Mouse (Mus musculus): ENCODE measurements around the gene Asic4. TPM values are rescaled to one million over a fixed set of nuclear protein-coding genes. Genes with fewer than 3 reads are reported as not detected.

Asic4 gene
- total RNA-seq, 2 experiments from 2014 or later = 5.5 to 7.1 TPM

DNA sequence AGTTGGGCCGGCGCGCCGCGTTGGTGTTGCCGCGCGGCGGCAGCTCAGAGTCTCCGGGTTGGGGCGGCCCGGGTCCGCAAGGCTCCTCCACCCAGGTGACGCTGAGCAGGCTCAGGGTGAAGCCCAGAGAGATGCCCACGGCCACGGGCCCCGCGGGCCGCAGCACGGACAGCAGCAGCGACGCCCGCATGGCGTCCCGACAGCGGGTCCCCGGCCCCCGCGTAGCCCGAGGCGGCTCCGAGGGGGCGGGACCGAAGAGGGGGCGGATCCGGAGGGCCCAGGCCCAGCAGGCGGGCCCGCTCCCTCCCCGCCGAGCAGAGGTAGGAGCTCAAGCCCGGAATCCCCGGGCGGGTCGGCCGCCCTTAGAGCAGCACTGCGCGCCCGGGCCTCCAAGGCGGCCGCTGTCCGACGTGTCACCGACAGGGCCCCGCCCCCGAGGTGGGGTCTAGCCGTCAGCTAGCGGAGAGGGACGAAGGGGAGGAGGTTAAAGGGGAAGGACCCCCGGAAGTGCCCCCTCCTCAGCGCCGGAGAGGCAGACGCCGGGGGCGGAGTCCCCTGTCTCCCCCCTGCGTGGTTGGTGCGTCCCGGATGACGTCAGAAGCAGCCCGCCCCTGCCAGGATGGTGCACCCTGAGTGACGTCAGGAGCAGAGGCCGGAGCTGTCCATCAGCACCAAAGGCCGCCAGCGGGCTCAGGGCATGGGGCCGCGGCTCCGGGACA is 28.8 kb downstream of the Asic4 start, which contains the start of the genes Chpf and Tmem198:
Gene Chpf, minus strand, starts transcription at position 392 of the 719 bp plus-strand sequence.
Gene Tmem198, plus strand, starts transcription at position 617 of the 719 bp plus-strand sequence.
- Histone ChIP-seq H3K4me3 (peak within 1 kb of the TSS; percentile 92), H3K27ac (peak within 1 kb of the TSS; percentile 97)
- DNase-seq (ENCODE audit: low spot score in 2 of 2) = peak; percentile 97 to 99
- no peak for TF ChIP-seq CTCF (conservative IDR thresholded peaks at IDR 0.05)

DNA sequence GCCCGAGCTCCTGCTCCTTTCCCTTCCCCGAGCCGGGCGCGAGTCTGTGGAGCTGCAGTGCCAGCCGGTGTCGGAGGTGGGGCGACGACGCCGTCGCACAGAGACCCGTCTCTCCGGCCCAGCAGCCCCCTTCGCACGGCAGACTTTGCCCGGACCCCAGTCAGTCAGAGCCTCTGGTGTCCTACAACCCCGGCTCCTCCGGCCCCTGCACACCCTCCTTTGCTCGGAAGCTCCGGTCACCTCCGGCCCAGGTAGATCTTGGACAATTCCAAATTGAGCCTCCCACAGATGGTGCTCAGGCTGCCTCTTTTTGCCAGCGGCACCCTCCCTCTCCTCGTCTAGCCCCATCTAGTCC is 29.4 kb downstream of the Asic4 start:
- no peak for TF ChIP-seq CTCF (conservative IDR thresholded peaks at IDR 0.05)
- H3K27ac ChIP-seq = peak overlapping the region; percentile 97
- H3K4me3 ChIP-seq = peak overlapping the region; percentile 92
- DNase-seq (ENCODE audit: low spot score in 2 of 2) = no peak

DNA sequence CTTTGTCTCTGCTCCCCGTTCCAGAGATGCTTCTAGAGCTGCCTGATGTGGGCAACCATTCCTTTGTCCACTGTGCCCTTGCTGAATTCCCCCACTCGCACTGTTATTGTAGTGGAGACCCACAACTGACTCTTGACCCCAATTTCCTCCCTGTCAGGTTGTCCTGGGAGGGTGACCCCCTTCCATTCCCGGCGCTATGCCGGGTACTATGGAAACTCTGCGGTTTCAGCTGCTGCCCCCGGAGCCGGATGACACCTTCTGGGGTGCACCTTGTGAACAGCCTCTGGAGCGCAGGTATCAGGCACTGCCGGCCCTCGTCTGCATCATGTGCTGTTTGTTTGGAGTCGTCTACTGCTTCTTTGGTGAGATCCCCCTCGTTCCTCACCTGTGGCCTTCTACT is 29.8 kb downstream of the Asic4 start:
- Histone ChIP-seq H3K4me3 (peak overlapping the region; percentile 92), H3K27ac (peak overlapping the region; percentile 97)
- DNase-seq (ENCODE audit: low spot score in 2 of 2) = no peak
- no peak for TF ChIP-seq CTCF (conservative IDR thresholded peaks at IDR 0.05)

DNA sequence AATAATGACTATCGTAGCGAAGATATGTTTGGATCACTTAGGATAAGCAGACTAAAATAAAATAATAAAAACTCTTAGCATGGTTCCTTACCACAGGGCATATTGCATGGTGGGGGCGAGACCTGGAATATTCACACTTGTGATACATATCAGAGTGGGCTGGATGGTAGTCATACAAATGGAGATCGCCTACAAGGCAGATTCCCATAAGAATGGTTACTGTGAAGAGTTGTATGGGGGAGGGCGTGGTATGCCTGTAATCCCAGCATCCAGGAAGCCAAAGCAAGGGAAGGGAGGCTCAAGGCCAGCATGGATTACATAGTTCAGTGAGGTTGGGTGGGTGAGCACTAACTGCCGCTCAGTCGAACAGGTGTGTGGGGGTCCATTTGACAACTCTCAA is 30.5 kb downstream of the Asic4 start:
- peak overlapping the region; percentile 92 for H3K4me3 ChIP-seq
- DNase-seq (ENCODE audit: low spot score in 2 of 2) = peak in 1 of 2 experiments; percentile 58
- TF ChIP-seq CTCF (conservative IDR thresholded peaks at IDR 0.05) = no peak
- peak overlapping the region; percentile 97; the same call in 1 of the 2 replicates for H3K27ac ChIP-seq

DNA sequence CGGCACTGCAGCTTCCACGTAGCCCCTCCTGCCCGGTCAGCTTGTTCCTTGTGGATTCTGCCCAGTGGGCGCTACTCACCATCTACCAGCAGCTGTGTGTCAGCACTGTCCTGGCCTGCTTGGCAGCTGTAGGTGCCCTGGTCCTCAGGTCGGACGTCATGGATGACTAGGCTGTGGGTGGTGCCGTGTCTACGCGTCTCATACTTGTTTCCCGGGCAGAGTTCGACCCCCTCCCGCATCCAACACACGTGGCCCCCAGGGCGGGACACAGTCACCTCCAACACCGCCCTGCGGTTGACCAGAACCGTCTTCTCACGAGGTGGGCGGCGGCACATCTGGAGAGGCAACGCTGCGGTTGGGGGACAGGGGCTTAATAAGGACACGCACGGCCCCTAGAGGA is 36.3 kb downstream of the Asic4 start:
- Histone ChIP-seq H3K4me3 (peak overlapping the region; percentile 61), H3K27ac (no peak overlapping the region)
- peak; percentile 6; the same call in 1 of the 2 replicates for TF ChIP-seq CTCF (conservative IDR thresholded peaks at IDR 0.05)
- DNase-seq (ENCODE audit: low spot score in 2 of 2) = no peak

DNA sequence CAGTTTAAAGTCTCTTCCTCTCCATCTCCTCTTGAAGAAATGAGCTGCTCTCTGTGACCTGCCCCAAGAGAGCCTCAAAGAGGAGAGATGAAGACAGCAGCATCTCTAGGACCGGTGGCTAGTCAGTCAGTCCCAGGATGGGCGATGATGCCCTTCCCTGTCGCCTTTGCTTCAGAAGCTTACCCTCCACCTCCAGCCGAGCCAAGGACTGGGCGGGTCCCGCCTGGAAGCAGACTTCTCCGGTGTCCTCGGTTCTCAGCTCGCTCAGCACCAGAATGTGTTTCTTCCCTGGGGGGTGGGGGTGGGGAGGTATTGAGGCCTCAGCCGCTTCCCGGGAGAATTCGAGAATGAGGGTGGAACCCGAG is 36.8 kb downstream of the Asic4 start:
- Histone ChIP-seq H3K27ac (no peak overlapping the region), H3K4me3 (peak overlapping the region; percentile 61)
- DNase-seq (ENCODE audit: low spot score in 2 of 2) = no peak
- TF ChIP-seq CTCF (conservative IDR thresholded peaks at IDR 0.05) = no peak

DNA sequence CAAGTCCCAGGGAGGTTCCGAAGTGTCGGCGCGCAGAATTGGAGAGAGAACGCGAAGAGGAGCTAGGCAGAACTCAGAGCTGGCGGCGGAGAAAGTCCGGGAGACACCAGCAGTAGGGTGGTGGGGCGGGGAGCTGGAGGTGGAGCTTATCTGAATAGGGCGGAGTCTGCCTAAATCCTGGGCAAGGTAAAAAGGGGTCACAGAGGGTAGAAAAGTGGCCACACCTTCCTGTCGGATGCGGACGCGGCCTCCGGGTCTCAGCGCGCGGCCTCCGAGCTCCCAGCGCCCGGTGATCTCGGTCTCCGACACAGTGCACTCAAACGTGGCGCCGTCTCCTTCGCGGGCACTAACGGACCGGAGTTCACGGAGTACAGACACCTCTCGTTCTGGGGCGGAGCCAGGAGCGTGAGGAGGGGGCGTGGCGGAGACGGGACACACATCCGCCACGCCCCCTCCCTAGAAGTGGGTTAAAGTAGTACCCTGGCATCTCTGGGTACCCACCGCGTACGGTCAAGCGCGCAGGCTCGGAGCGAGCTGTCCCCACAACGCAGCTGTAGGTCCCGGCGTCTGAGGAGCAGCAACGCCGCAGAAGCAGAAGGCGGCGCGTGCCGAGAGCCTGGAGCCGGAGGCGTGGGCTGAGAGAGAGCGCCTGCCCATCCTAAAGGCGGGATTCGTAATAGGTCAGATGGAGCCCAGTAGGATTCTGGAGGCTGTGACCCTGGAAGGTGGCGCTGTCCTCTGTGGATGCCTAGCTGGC is 37.3 kb downstream of the Asic4 start:
- no peak for TF ChIP-seq CTCF (conservative IDR thresholded peaks at IDR 0.05)
- Histone ChIP-seq H3K4me3 (peak overlapping the region; percentile 61), H3K27ac (no peak overlapping the region)
- DNase-seq (ENCODE audit: low spot score in 2 of 2) = no peak

DNA sequence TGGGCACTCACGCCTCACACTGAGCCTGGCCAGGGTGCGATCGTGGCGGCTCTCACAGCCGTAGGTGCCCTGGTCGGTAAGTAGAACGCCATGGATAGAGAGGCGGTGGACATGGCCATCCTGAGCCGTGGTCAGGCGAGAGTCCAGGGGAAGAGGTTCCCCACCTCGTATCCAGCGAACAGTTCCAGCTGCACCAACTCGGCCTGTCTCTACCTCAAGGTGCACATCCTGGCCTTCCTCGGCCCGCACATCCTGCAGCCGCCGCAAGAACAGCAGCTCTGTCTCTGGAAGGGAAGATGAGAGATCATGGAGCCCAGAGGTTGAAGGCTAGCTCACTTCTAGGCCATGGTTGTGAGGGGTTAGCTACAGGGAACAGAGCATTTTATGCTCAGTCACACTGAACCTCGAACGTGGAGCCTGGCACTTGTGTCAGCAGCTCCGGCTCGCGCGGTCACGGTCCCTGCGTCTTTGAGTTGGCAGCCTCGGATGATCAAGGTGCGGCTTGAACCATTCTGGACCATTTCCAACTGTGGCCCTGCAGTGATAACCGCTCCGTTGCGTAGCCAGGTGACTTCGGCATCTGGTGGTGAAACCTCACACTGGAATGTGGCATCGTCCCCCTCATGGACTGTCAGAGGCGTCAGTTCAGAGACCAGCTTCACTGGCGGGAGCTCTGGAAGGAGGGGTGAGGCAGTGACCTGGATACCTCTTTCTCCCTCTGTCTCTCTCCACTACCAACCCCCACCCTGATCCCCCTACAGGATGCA is 40.7 kb downstream of the Asic4 start:
- no peak for TF ChIP-seq CTCF (conservative IDR thresholded peaks at IDR 0.05)
- H3K4me3 ChIP-seq = no peak overlapping the region
- no peak overlapping the region for H3K27ac ChIP-seq
- no peak for DNase-seq (ENCODE audit: low spot score in 2 of 2)

DNA sequence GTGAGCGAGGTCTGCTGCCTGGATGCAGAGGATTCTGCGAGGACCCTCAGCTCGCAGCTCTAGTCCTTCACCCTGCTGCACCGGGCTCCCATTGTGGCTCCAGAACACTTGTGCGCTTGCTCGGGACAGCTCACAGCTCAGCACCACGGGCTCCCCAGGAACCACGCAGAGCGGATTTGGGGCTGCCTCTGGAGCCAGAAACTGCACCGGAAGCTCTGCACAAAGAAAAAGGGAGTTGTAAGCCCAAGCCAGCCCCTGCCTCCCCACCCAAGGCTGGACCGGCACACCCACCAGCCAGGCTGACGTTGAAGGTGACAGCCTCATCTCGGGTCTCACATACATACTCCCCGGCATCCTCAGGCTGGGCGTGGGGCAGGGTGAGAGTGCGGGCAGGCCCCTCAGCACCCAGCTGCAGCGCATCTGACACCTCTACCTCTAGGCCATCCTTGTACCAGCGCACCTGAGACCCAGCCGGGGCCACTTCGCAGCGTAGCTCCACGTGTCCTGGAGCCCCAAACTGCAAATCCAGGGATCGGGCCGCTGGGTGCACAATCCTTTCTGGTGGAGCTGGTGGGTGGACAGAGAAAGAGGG is 42.4 kb downstream of the Asic4 start:
- no peak for TF ChIP-seq CTCF (conservative IDR thresholded peaks at IDR 0.05)
- DNase-seq (ENCODE audit: low spot score in 2 of 2) = no peak
- H3K27ac ChIP-seq = no peak overlapping the region
- H3K4me3 ChIP-seq = no peak overlapping the region

DNA sequence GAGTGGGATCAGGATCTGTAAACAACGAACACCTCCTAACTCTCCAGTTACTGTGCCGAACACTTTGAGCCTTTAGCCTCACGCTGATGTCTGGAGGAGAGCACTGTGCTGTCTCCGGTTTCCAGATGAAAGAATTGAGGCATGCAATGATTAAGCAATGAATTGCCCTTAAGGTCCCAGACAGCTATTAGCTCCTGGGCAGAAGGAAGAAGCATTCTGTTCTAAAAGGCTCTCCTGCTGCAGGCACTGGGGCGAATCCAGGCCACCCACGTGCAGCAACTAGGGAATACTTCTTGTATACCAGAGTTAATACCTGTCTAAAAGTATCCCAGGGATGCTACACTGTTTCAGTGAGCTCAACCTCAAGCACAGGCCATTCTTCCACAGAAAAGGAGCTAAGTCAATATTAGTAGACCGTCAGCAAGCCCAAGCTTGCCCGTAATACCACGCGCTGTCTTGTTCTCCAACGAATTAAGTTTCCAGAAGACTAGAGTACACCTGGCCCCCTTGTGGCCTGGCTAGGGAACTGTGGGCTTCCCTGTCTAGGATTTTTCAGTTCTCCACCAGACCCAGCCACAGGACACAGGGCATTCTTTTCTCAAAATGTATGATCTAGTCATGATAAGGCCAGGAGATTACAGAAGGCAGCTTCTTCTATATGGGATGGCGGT is 44.8 kb downstream of the Asic4 start:
- no peak overlapping the region for H3K27ac ChIP-seq
- no peak for DNase-seq (ENCODE audit: low spot score in 2 of 2)
- peak; percentile 87 for TF ChIP-seq CTCF (conservative IDR thresholded peaks at IDR 0.05)
- no peak overlapping the region for H3K4me3 ChIP-seq

DNA sequence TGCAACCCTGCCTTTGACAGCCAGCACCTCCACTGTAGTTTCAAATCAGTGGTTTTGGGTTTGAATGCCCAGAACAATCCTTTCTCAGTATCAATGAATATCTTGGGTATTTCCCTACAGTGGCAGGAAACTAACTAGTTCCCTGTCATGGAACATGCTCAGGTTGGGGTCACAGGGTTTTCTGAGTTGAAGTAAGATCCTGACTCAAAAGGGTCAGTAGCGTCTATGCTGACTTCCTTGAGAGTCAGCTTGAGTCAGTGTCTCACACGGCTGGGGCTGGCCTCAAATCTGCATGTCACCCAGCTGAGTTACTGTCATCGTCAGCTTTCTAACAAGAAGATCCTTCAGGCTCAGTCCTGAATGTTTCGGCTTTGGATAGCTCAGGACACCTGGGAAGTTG is 48.7 kb downstream of the Asic4 start:
- TF ChIP-seq CTCF (conservative IDR thresholded peaks at IDR 0.05) = no peak
- Histone ChIP-seq H3K4me3 (no peak overlapping the region), H3K27ac (no peak overlapping the region)
- no peak for DNase-seq (ENCODE audit: low spot score in 2 of 2)

DNA sequence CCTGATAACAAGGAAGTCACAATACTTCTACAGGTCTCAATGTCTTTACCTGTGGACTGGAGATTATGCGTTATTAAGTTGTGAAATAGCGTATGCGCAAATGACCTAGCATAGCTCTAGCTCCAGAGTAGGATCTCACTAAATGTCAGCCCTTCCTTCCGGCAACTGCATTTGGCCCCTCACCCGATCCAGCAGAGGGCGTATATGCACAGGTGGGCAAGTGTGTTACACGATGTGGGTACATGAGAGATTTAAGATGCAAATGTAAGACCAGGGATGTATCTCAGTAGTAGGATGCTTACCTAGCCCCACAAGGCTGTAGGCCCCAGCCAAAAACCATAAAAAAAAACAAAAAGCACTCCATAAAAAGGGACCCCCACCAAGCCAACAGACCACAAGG is 49.2 kb downstream of the Asic4 start:
- Histone ChIP-seq H3K27ac (no peak overlapping the region), H3K4me3 (no peak overlapping the region)
- DNase-seq (ENCODE audit: low spot score in 2 of 2) = no peak
- TF ChIP-seq CTCF (conservative IDR thresholded peaks at IDR 0.05) = peak; percentile 21; the same call in 1 of the 2 replicates

Measured in layer of hippocampus, adult 2 months (tissue).